Mouse (Mus musculus) kidney, postnatal 0 days (tissue): Measurements from ENCODE around the gene Cdh12. TPM values are rescaled to one million over a fixed set of nuclear protein-coding genes. Genes with fewer than 3 reads are reported as not detected.

Experiments
- ATAC-seq: fragments of 200-750 bp; cut with Nextera tagmentation; replicated peaks from 2 replicates; pipeline ENCODE4 v1.8.0; 2017; ENCODE audit warnings: low read depth, moderate number of reproducible peaks, moderate TSS enrichment, moderate library complexity; ENCODE audit not compliant: low FRiP score
- DNase-seq: peaks from one replicate; pipeline ENCODE4 v3.0.0-alpha.2; 2016; ENCODE audit warnings: low spot score
- H3K27ac ChIP-seq: fragments of 300-500 bp; sonication (generic); 2 replicates; pipeline ENCODE4 v1.5.1; 2014; ENCODE audit warnings: mild to moderate bottlenecking
- H3K27me3 ChIP-seq: fragments of 300-500 bp; sonication (generic); 2 replicates; pipeline ENCODE4 v1.6.1; 2014; ENCODE audit warnings: low read length, mixed read lengths; ENCODE audit not compliant: insufficient read depth
- H3K36me3 ChIP-seq: fragments of 300-500 bp; sonication (generic); 2 replicates; pipeline ENCODE4 v1.6.1; 2014; ENCODE audit warnings: low read length, mixed read lengths; ENCODE audit not compliant: insufficient read depth
- H3K4me1 ChIP-seq: fragments of 300-500 bp; sonication (generic); replicated peaks from 2 replicates; pipeline ENCODE4 v1.6.1; 2014; ENCODE audit warnings: antibody characterized with exemption, low read length, mixed read lengths; ENCODE audit not compliant: insufficient read depth
- H3K4me2 ChIP-seq: fragments of 300-500 bp; sonication (generic); 2 replicates; pipeline ENCODE4 v1.6.1; 2014; ENCODE audit warnings: mild to moderate bottlenecking, low read length, moderate library complexity, mixed read lengths
- H3K4me3 ChIP-seq: fragments of 300-500 bp; sonication (generic); replicated peaks from 2 replicates; pipeline ENCODE4 v1.5.1; 2014; ENCODE audit warnings: low read depth, low read length
- H3K9ac ChIP-seq: fragments of 300-500 bp; sonication (generic); 2 replicates; pipeline ENCODE4 v1.6.1; 2014; ENCODE audit warnings: low read depth, low read length
- H3K9me3 ChIP-seq: fragments of 300-500 bp; sonication (generic); replicated peaks from 2 replicates; pipeline ENCODE4 v1.6.1; 2016; ENCODE audit warnings: low read length, inconsistent platforms, mixed read lengths
- CTCF ChIP-seq: IDR thresholded peaks from 2 replicates; pipeline ENCODE4 v1.5.1; 2016; ENCODE audit warnings: antibody characterized with exemption, low read depth, mild to moderate bottlenecking, moderate library complexity
- WGBS: fragments of 180-500 bp; shearing (Covaris S2); extraction: QIAGEN DNeasy Blood & Tissue Kit; methylation state at CpG from one replicate; pipeline ENCODE4 v1.1.7; 2014; 5-methylcytosine and 5-hydroxymethylcytosine counted together
- polyA plus RNA-seq: library from polyadenylated mRNA; unstranded; fragments of >200 nt; fragmentation: Nextera tagmentation; extraction: Ambion mirVana; gene quantifications from 2 replicates; pipeline ENCODE4 v1.2.1, GENCODE M21; 2015

The Cdh12 gene
- polyA plus RNA-seq, 1 experiment from 2014 or later, result 0.01 TPM

DNA sequence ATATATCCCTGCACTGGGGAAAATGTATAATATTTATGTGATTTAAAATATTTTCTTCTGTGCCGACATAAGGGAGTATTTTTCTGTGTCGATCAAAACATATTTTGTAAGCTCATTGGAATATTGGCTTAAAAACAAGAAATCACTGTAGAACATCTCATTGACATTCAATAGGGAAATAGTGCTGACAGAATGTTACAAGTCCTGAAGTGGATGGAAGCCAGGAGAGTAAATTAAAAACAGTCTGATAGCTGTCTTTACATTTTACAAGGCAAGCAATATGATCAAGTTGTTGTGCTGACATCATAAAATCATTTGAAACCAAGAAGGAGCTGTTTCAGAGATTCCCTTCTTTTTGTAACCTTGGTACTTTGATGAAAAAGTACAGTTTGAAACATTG is 349.5 kb downstream of the Cdh12 start:
- no peaks in the 10 kb centered on the region for H3K27me3 ChIP-seq
- H3K4me1 ChIP-seq, result no peaks in the 10 kb centered on the region
- H3K9me3 ChIP-seq, result no peaks in the 10 kb centered on the region
- H3K9ac ChIP-seq, result no peak overlapping the region
- H3K36me3 ChIP-seq, result no peaks in the 10 kb centered on the region
- no peak for DNase-seq
- no peak for TF ChIP-seq CTCF
- ATAC-seq, result no peak
- WGBS, result 86% methylated on average over 2 of the region's 2 CpGs
- H3K27ac ChIP-seq, result no peak overlapping the region
- H3K4me3 ChIP-seq, result no peak overlapping the region
- no peak overlapping the region for H3K4me2 ChIP-seq

DNA sequence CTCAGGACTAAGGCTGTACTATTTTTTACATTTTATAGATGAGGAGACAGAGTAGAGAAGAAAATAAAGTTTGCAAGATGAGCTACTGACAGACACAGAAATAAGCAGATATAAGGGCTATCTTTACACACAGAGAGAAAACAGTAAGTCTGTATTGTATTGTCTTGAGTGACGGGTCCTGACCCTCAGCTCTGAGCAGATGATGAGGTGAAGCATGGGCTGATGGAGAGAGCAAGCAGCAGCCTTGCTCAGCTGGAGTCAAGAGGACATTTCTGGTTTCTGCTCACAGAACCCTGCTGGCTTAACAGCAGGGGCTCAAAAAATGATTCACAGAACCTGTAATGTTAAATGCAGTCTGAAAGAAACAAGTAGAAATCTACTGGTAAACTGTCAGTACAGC is 386.8 kb downstream of the Cdh12 start:
- no peak overlapping the region for H3K9ac ChIP-seq
- WGBS, result 64% methylated on average over 1 of the region's 1 CpGs
- no peaks in the 10 kb centered on the region for H3K36me3 ChIP-seq
- no peak overlapping the region for H3K4me2 ChIP-seq
- H3K27me3 ChIP-seq, result no peaks in the 10 kb centered on the region
- ATAC-seq (no peak), DNase-seq (no peak)
- TF ChIP-seq CTCF, result no peak
- H3K27ac ChIP-seq, result no peak overlapping the region
- H3K4me3 ChIP-seq, result no peak overlapping the region
- no peaks in the 10 kb centered on the region for H3K4me1 ChIP-seq
- no peaks in the 10 kb centered on the region for H3K9me3 ChIP-seq

DNA sequence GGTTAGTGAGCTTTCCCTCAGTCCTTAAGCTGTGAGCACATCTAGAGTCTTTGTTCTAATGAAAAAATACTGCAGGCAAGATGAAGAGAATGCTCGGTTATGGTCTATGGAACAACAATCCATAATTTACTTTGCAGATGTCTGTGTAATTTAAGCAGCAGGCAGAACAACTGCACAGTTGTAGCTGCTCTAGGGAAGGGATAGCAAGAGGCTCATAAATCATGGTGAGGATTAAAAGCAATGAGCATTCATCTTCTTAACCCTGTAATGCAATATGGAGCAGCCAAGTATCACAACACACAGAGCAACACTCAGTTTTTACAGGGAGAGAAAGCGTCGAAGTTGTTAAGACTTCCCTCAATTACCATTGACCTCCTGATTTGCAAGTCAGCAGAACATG is 387.9 kb downstream of the Cdh12 start:
- H3K36me3 ChIP-seq, result no peaks in the 10 kb centered on the region
- no peak overlapping the region for H3K9ac ChIP-seq
- 18% methylated on average over 3 of the region's 3 CpGs for WGBS
- no peaks in the 10 kb centered on the region for H3K9me3 ChIP-seq
- no peak for TF ChIP-seq CTCF
- no peaks in the 10 kb centered on the region for H3K4me1 ChIP-seq
- ATAC-seq (peak; percentile 95), DNase-seq (peak; percentile 90)
- H3K4me2 ChIP-seq, result no peak overlapping the region
- no peak overlapping the region for H3K27ac ChIP-seq
- no peak overlapping the region for H3K4me3 ChIP-seq
- H3K27me3 ChIP-seq, result no peaks in the 10 kb centered on the region

DNA sequence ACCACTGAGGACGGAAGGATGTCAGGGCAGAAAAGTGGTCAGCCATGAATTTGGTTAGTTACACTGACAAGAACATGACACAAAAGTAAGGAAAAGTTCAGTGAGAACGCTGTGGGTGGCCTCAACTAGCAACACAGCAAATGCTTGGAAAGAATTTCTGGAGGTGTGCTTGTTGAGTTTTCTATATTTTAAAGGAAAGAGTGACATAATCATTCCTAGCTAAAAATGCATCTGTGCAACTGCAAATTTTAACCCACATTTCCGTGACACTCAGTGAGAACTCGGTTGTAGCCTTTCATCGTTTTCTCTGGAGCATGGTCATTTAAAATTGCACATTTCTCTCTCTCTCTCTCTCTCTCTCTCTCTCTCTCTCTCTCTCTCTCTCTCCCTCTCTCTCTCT is 392.4 kb downstream of the Cdh12 start:
- H3K4me1 ChIP-seq, result no peaks in the 10 kb centered on the region
- 89% methylated on average over 5 of the region's 5 CpGs for WGBS
- no peaks in the 10 kb centered on the region for H3K36me3 ChIP-seq
- TF ChIP-seq CTCF, result no peak
- no peak overlapping the region for H3K27ac ChIP-seq
- no peak overlapping the region for H3K4me3 ChIP-seq
- no peaks in the 10 kb centered on the region for H3K9me3 ChIP-seq
- H3K9ac ChIP-seq, result no peak overlapping the region
- ATAC-seq, result no peak
- no peak overlapping the region for H3K4me2 ChIP-seq
- DNase-seq, result no peak
- no peaks in the 10 kb centered on the region for H3K27me3 ChIP-seq

DNA sequence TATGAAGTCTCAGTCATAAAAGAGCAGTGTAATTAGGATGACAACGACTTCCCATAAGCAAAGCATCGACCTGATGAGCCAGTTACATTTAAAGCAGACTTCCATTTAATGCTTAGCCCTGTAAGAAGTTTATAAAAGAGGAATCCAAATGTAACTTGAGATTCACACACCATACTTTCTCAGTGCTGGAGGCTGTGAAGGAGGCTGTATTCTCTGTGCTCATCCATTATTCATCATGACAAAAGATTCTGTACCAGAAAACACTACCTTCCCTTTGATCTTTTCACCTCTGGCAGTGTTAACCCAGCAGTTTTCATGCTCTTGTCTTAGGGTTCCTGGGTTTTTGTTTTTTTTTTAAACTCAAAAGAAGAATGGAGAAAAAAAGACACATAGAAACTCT is 414.0 kb downstream of the Cdh12 start:
- H3K9me3 ChIP-seq, result no peaks in the 10 kb centered on the region
- DNase-seq, result peak; percentile 2
- H3K36me3 ChIP-seq, result no peaks in the 10 kb centered on the region
- 59% methylated on average over 2 of the region's 2 CpGs for WGBS
- H3K4me1 ChIP-seq, result no peaks in the 10 kb centered on the region
- H3K9ac ChIP-seq, result no peak overlapping the region
- no peak overlapping the region for H3K27ac ChIP-seq
- H3K4me3 ChIP-seq, result no peak overlapping the region
- no peak for TF ChIP-seq CTCF
- ATAC-seq, result no peak
- H3K4me2 ChIP-seq, result no peak overlapping the region
- no peaks in the 10 kb centered on the region for H3K27me3 ChIP-seq

DNA sequence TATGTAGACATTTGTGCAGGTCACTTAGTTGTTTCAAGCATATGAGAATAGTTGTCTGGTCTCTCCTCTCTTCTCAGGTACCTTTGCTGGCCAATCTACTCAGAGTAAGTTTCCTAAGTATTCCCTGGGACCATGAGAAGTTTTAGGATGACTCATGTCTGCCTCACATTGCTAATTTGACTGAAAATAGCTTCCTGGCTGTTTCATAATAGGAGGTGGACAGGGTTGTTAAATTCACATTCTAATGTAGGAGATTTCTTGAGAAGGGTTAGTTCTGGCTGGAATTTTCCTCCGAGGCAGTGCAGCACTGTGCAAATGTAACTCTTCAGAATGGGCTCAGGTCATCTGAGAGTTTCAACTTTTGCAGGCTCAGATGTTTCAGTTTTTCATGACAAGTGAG is 423.5 kb downstream of the Cdh12 start:
- 75% methylated on average over 1 of the region's 1 CpGs for WGBS
- DNase-seq, result no peak

DNA sequence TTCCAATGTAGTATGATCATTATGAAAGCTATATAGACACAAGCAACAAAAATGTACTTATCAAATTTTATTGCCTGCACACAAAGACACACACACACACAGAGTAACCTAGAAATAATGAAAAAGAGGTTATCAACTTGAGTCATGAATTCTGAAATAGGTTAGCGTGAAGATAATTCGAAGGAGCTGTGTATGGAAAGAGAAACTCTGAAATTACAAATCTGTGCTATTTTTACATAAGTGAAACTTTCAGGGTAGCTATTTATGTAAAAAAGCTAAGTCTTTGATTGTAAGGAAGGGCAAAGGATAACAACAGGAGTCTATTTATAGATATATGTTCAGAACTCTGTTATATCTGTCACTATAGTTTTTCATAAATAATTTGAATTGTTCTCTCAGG is 427.9 kb downstream of the Cdh12 start:
- no peak for DNase-seq
- WGBS, result 89% methylated on average over 2 of the region's 2 CpGs
- H3K4me2 ChIP-seq, result no peak overlapping the region

More for the DNA sequence above, 423.5 kb downstream of the Cdh12 start:
- Histone ChIP-seq H3K36me3 (no peaks in the 10 kb centered on the region), H3K9me3 (no peaks in the 10 kb centered on the region), H3K27me3 (no peaks in the 10 kb centered on the region), H3K27ac (no peak overlapping the region), H3K4me2 (no peak overlapping the region), H3K4me1 (no peaks in the 10 kb centered on the region), H3K4me3 (no peak overlapping the region), H3K9ac (no peak overlapping the region)
- no peak for TF ChIP-seq CTCF
- ATAC-seq, result no peak

More for the DNA sequence above, 427.9 kb downstream of the Cdh12 start:
- H3K4me1 ChIP-seq, result no peaks in the 10 kb centered on the region
- no peak overlapping the region for H3K9ac ChIP-seq
- no peaks in the 10 kb centered on the region for H3K36me3 ChIP-seq
- no peak overlapping the region for H3K4me3 ChIP-seq
- H3K27ac ChIP-seq, result no peak overlapping the region
- no peaks in the 10 kb centered on the region for H3K27me3 ChIP-seq
- TF ChIP-seq CTCF, result no peak
- H3K9me3 ChIP-seq, result no peaks in the 10 kb centered on the region
- no peak for ATAC-seq
